Mouse (Mus musculus): ENCODE results near the gene Fxr2.

Fxr2 gene

GRCm38 (mm10) chr11:69656617-69657461 lies 24.0 kb downstream of the Fxr2 start:
- no peak for DNase-seq (ENCODE audit: low spot score in 2 of 2)

- no peak for DNase-seq (ENCODE audit: low spot score in 2 of 2)
Observed at GRCm38 (mm10) chr11:69657462-69657881, 24.7 kb downstream of the Fxr2 start.

GRCm38 (mm10) chr11:69661221-69661881 lies 28.6 kb downstream of the Fxr2 start:
- DNase-seq (ENCODE audit: low spot score in 2 of 2), result no peak

GRCm38 (mm10) chr11:69662213-69662966 lies 29.6 kb downstream of the Fxr2 start, which contains the start of gene Mpdu1:
Gene Mpdu1 (minus strand): TSS chr11:69662642.
- peak; percentile 94 to 95 for DNase-seq (ENCODE audit: low spot score in 2 of 2)

DNA sequence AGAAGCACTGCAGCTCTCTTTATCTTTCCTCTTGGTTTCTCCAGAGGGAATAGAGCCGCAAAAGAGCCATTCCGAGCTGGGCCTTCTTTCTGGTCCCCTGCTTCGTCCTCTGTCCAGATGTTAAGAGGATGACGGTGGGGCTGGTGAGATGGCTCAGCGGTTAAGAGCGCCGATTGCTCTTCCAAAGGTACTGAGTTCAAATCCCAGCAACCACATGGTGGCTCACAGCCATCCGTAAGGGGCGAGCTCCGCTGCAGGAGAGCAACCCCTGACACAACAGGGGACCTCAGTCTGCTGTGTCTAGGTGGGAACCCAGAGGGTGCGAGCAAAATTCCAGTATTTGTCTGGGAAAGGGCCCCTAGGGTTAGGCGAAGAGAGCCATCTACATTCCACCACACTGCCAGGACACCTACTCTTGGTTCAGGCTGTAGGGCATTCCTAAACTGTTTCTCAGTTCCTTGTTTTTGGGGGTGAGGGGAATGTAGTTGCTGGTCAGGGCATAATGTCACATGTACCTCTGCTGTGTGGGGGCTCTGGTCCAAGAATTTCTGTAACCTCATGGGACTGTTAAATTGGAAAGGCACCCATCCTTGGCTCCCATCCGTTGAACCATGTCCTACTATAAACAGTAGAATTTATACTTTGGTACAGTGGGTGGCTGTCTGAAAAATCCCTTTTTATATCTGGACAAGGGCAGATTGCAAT lies 30.3 kb downstream of the Fxr2 start:
- no peak for DNase-seq (ENCODE audit: low spot score in 2 of 2)

- DNase-seq (ENCODE audit: low spot score in 2 of 2), result no peak
Observed at GRCm38 (mm10) chr11:69663795-69664194, 31.0 kb downstream of the Fxr2 start.

DNA sequence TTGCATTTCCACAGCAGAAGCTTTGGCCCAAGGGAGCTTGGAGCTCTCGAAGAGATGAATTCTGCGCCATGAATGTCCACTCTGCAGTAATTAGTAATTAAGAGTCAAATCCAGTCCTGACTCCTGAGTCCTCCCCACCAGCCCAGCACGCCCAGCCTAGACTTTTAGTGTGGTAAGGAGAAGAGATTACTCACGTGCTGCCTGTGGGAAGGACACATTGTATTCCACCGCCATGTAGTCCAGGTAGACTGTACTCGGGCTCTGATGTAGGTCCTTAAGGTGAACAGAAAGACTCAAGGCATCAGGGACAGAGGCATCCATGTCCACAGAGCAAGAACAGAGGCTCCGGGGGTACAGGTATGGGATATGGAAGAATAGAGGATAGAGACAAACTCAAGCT lies 32.1 kb downstream of the Fxr2 start:
- DNase-seq (ENCODE audit: low spot score in 2 of 2), result no peak

- DNase-seq (ENCODE audit: low spot score in 2 of 2), result no peak
Observed at GRCm38 (mm10) chr11:69665457-69665960, 32.7 kb downstream of the Fxr2 start.

DNA sequence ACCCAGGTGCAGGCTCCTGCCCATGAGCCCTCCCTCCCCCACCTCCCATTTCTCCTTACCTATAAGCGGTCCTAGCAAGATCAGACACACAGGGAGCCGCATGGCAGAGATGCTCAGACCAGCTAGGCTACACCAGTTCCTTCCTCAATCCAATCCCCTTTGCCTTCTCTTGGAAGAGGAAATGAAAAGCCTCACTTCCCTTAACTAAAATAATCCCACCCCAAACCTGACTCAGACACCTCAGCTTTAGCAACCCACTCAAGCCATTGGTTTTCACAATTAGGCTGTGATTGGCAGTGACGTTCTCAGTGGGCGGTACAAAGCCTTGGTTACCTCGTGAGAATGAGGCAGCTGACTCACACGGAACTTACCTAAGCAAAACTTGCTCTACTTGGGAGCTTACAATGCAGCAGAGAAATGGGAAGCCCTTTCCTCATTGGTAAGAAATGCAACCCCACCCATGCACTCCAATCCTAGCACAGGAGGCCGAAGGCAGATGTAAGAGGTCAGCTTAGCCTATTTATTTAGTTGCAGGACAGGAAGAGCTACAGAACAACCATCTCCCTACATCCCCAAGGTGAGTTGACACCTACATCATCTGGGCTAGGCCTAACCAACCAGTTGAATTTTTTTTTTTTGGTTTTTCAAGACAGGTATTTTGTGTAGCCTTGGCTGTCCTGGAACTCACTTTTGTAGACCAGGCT lies 33.3 kb downstream of the Fxr2 start, which contains the start of gene Cd68:
TSS of gene Cd68 (minus strand) at position 193 of the 704 bp plus-strand sequence.
- peak; percentile 79 to 82 for DNase-seq (ENCODE audit: low spot score in 2 of 2)

DNA sequence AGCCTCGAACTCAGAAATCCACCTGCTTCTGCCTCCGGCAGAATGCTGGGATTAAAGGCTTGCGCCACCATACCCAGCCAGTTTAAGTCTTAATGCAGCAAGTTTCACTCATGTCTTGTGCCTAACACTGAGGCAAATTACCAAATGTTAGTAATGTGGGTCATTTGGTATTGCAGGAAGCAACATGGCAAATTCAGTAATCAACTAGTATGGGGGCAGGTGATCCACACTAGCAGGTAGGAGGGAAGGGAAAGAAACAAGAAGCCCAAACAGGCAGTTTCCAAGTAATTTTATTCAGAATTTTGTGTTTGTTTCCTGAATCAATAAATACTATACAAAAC lies 33.8 kb downstream of the Fxr2 start:
- no peak for DNase-seq (ENCODE audit: low spot score in 2 of 2)

DNA sequence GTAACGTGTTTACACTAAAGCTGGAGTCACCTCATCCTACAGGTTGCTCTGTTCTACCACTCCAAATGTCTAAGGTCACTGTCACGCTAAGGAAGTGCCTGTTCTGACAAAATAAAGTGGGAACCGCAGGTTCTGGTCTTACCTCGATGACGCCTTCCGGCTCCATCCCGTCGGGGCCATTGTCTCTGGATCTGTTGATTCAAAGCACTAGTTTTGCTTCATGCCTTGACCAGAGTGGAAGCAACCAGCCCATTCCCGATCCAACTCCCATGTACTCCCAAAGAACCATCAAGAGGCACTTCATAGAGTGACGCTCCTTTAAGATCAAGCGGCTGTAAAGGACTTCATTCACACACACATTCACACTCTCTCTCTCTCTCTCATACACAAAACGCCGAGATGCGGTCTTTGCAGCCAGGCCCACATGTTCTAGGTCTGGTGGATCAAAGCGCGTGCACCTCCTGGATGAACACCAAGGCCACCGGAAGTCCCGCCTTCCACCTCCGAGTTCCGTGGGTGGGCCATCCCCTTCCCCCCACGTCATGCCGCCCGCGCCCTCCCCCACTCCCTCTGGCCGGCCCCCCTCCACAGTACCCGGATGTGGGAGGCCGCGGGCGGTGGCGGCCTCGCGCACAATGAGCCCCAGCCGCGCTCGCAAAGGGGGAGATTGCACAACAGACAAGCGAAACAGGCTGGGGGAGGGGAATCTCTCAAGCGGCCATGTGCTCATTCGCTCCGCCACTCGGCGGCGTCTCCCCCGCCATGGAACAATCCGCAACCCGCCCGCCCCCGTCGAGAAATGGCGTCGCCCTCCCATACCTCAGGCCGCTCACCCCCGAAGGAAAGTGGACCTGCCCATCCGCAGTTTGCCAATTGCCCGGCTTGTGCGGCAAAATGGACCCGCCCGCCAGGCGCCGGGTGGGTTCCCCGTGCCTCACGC lies 38.3 kb downstream of the Fxr2 start:
- DNase-seq (ENCODE audit: low spot score in 2 of 2), result peak; percentile 86 to 92

DNA sequence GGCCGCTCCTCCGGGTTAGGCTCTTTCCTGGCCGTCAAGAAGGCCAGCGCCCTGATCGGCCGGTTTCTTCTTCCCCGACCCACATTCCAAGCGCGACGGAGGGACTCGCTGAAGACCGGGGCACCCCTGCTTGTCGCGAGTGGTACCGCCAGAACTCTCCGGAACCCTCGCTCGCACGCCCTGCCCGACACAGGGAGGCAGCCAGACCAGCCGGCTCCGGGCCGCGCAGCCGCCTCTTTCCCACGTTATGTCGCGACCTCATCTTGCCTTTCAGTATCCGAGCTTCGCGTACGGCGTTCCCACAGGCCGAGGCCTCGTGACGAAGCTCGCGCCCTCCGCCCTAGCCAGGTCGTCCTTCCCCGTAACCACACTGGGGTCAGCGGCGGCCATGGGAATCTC lies 38.9 kb downstream of the Fxr2 start:
- DNase-seq (ENCODE audit: low spot score in 2 of 2), result no peak

DNA sequence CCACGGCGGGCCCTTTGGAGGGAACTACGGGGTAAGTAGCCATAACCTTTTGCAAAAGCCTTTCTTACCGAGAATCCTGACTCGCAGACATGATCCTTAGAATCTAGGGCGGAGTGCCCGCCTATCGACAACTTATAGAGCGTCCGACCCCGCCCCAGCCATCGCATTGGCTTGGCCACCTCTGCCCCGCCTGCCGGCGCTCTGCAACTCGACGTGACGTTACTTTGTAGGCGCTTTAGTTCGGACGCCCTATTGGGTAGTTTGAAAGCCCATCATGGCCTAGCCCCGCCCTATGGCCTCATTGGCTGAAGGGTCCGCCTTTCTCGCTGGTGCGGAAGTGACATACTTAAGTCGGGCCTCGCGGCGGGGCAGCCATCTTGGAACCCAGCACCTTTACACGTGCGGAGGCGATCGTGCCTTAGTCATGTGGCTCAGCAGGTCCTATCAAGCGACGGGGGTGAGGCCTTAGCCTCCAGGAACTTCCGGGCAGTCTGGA lies 39.5 kb downstream of the Fxr2 start, which contains the start of gene Eif4a1:
TSS of gene Eif4a1 (minus strand) at position 213 of the 496 bp plus-strand sequence.
- peak; percentile 100 for DNase-seq (ENCODE audit: low spot score in 2 of 2)

GRCm38 (mm10) chr11:69679144-69679543 lies 46.4 kb downstream of the Fxr2 start:
- no peak for DNase-seq (ENCODE audit: low spot score in 2 of 2)

DNA sequence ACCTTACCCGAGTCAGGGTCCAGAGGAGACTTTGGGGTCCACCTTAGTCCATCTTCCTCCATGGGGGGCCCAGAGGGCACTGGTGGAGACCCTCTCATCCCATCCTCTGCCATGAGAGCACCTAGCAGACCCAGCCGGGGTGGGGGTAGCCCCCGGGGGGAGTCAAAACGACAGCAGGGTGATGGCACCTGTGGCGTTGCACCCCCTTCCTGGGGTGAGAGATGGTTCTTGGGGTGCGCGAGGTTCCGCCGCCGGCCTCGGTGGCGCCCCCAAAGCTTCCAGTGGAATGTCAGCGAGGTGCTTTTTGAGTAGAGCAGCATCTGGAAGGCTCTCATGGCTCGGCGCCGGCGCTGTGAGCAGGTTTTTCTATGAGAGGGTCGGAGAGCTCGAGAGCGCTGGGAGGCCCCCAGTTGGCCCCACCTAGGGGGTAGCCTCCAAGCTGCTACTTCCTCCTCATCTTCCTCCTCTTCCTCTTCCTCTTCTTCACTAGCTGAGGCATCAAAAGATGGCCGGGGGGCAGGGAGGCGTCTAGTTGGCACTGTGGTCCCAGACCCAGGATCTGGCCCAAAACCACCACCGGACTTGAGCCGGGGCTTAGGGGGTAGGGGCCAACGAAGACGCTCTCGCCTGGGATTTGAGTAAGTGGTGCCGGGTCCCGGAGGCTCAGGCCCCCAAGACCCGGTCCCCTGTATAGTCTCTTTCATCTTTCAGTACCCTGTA lies 47.5 kb downstream of the Fxr2 start:
- no peak for DNase-seq (ENCODE audit: low spot score in 2 of 2)

- peak; percentile 94 to 96 for DNase-seq (ENCODE audit: low spot score in 2 of 2)
Observed at GRCm38 (mm10) chr11:69681314-69682208, 48.8 kb downstream of the Fxr2 start, which contains the start of gene Senp3. Gene Senp3 (minus strand): TSS chr11:69682084.

GRCm38 (mm10) chr11:69682209-69682839 lies 49.5 kb downstream of the Fxr2 start:
- DNase-seq (ENCODE audit: low spot score in 2 of 2), result no peak

All from left cerebral cortex, adult 9 months (tissue).